Mouse (Mus musculus): ENCODE data around the gene Nectin1. TPM values are rescaled to one million over a fixed set of nuclear protein-coding genes. Genes with fewer than 3 reads are reported as not detected.

The Nectin1 gene
- polyA plus RNA-seq, 1 experiment from 2014 or later: 8.2 TPM

GRCm38 (mm10) chr9:43742902-43743646 is 710 bp upstream of the Nectin1 start:
- WGBS: under 1% methylated on average over 27 of the region's 27 CpGs
- Histone ChIP-seq H3K4me2 (replicated peaks; ENCODE audit: low read depth, low read length) (peak overlapping the region; percentile 98), H3K36me3 (ENCODE audit: insufficient read depth, low read length) (no peaks in the 10 kb centered on the region), H3K4me1 (ENCODE audit: insufficient read depth, low read depth, low read length) (peaks cover 8% of the 10 kb centered on the region; the same call in 1 of the 2 replicates), H3K4me3 (ENCODE audit: low read depth, low read length) (peak overlapping the region; percentile 82), H3K27ac (ENCODE audit: low read length) (peak overlapping the region; percentile 92), H3K9me3 (ENCODE audit: low read length) (no peaks in the 10 kb centered on the region), H3K27me3 (replicated peaks; ENCODE audit: insufficient read depth, low read length) (no peaks in the 10 kb centered on the region), H3K9ac (replicated peaks; ENCODE audit: low read depth) (peak overlapping the region; percentile 56)
- ATAC-seq: peak; percentile 76
- peak; percentile 86 for DNase-seq (ENCODE audit: low spot score)
- peak; percentile 48; the same call in 1 of the 2 replicates for TF ChIP-seq EP300 (IDR thresholded peaks at IDR 0.05)
- no peak for TF ChIP-seq CTCF (IDR thresholded peaks at IDR 0.05)

GRCm38 (mm10) chr9:43744138-43744981 is 576 bp downstream of the Nectin1 start:
- peaks cover 8% of the 10 kb centered on the region; the same call in 1 of the 2 replicates for H3K4me1 ChIP-seq (ENCODE audit: insufficient read depth, low read depth, low read length)
- peak; percentile 65 for DNase-seq (ENCODE audit: low spot score)

GRCm38 (mm10) chr9:43745051-43745792 is 1.4 kb downstream of the Nectin1 start:
- Histone ChIP-seq H3K36me3 (ENCODE audit: insufficient read depth, low read length) (no peaks in the 10 kb centered on the region), H3K4me2 (replicated peaks; ENCODE audit: low read depth, low read length) (peak overlapping the region; percentile 98), H3K4me3 (ENCODE audit: low read depth, low read length) (peak overlapping the region; percentile 82), H3K9ac (replicated peaks; ENCODE audit: low read depth) (peak overlapping the region; percentile 56; the same call in 1 of the 2 replicates), H3K9me3 (ENCODE audit: low read length) (no peaks in the 10 kb centered on the region), H3K27me3 (replicated peaks; ENCODE audit: insufficient read depth, low read length) (no peaks in the 10 kb centered on the region), H3K27ac (ENCODE audit: low read length) (0 out of 2 replicates have a peak overlapping the region, but pooled peaks have one; percentile 92), H3K4me1 (ENCODE audit: insufficient read depth, low read depth, low read length) (peaks cover 8% of the 10 kb centered on the region; the same call in 1 of the 2 replicates)
- DNase-seq (ENCODE audit: low spot score): peak; percentile 46
- 3% methylated on average over 42 of the region's 43 CpGs for WGBS
- no peak for ATAC-seq
- TF ChIP-seq CTCF (IDR thresholded peaks at IDR 0.05) (peak; percentile 38), EP300 (IDR thresholded peaks at IDR 0.05) (no peak)

More at GRCm38 (mm10) chr9:43744138-43744981, 576 bp downstream of the Nectin1 start:
- H3K9me3 ChIP-seq (ENCODE audit: low read length): no peaks in the 10 kb centered on the region
- ATAC-seq: peak; percentile 45
- peak overlapping the region; percentile 56 for H3K9ac ChIP-seq (replicated peaks; ENCODE audit: low read depth)
- peak overlapping the region; percentile 82 for H3K4me3 ChIP-seq (ENCODE audit: low read depth, low read length)
- H3K27me3 ChIP-seq (replicated peaks; ENCODE audit: insufficient read depth, low read length): no peaks in the 10 kb centered on the region
- peak overlapping the region; percentile 92 for H3K27ac ChIP-seq (ENCODE audit: low read length)
- WGBS: under 1% methylated on average over 55 of the region's 77 CpGs
- no peaks in the 10 kb centered on the region for H3K36me3 ChIP-seq (ENCODE audit: insufficient read depth, low read length)
- no peak for TF ChIP-seq CTCF (IDR thresholded peaks at IDR 0.05)
- TF ChIP-seq EP300 (IDR thresholded peaks at IDR 0.05): no peak
- H3K4me2 ChIP-seq (replicated peaks; ENCODE audit: low read depth, low read length): peak overlapping the region; percentile 98

GRCm38 (mm10) chr9:43745951-43746703 is 2.3 kb downstream of the Nectin1 start:
- H3K27ac ChIP-seq (ENCODE audit: low read length): no peak overlapping the region
- peak overlapping the region; percentile 82 for H3K4me3 ChIP-seq (ENCODE audit: low read depth, low read length)
- H3K9ac ChIP-seq (replicated peaks; ENCODE audit: low read depth): 0 out of 2 replicates have a peak overlapping the region, but pooled peaks have one; percentile 5
- TF ChIP-seq EP300 (IDR thresholded peaks at IDR 0.05): no peak
- peak; percentile 16; the same call in 1 of the 2 replicates for TF ChIP-seq CTCF (IDR thresholded peaks at IDR 0.05)
- DNase-seq (ENCODE audit: low spot score) (no peak), ATAC-seq (no peak)
- no peaks in the 10 kb centered on the region for H3K36me3 ChIP-seq (ENCODE audit: insufficient read depth, low read length)
- no peaks in the 10 kb centered on the region for H3K27me3 ChIP-seq (replicated peaks; ENCODE audit: insufficient read depth, low read length)
- 11% methylated on average over 13 of the region's 13 CpGs for WGBS
- H3K9me3 ChIP-seq (ENCODE audit: low read length): no peaks in the 10 kb centered on the region
- H3K4me1 ChIP-seq (ENCODE audit: insufficient read depth, low read depth, low read length): peaks cover 8% of the 10 kb centered on the region; the same call in 1 of the 2 replicates
- peak overlapping the region; percentile 98 for H3K4me2 ChIP-seq (replicated peaks; ENCODE audit: low read depth, low read length)

- H3K27ac ChIP-seq (ENCODE audit: low read length): no peak overlapping the region
- H3K4me2 ChIP-seq (replicated peaks; ENCODE audit: low read depth, low read length): no peak overlapping the region
- H3K9me3 ChIP-seq (ENCODE audit: low read length): no peaks in the 10 kb centered on the region
- H3K36me3 ChIP-seq (ENCODE audit: insufficient read depth, low read length): no peaks in the 10 kb centered on the region
- no peaks in the 10 kb centered on the region for H3K27me3 ChIP-seq (replicated peaks; ENCODE audit: insufficient read depth, low read length)
- TF ChIP-seq EP300 (IDR thresholded peaks at IDR 0.05): no peak
- TF ChIP-seq CTCF (IDR thresholded peaks at IDR 0.05): peak; percentile 10; the same call in 1 of the 2 replicates
- ATAC-seq: no peak
- peaks cover 8% of the 10 kb centered on the region; the same call in 1 of the 2 replicates for H3K4me1 ChIP-seq (ENCODE audit: insufficient read depth, low read depth, low read length)
- no peak for DNase-seq (ENCODE audit: low spot score)
- WGBS: 65% methylated on average over 9 of the region's 9 CpGs
- no peak overlapping the region for H3K4me3 ChIP-seq (ENCODE audit: low read depth, low read length)
- no peak overlapping the region for H3K9ac ChIP-seq (replicated peaks; ENCODE audit: low read depth)
These were observed 3.9 kb downstream of the Nectin1 start for GRCm38 (mm10) chr9:43747710-43748109.
